Mouse (Mus musculus) myocyte (in vitro differentiated cells): Measurements from ENCODE around the gene Cap2.
A peak's percentile ranks its signal among the peaks of the same experiment; 100 is the strongest.

Source experiments
- CEBPB ChIP-seq: IDR thresholded peaks from 2 replicates; pipeline ENCODE4 v1.6.1; 2011; ENCODE audit warnings: mild to moderate bottlenecking, moderate library complexity; ENCODE audit not compliant: poor library complexity, insufficient read depth, severe bottlenecking
- E2F4 ChIP-seq: IDR thresholded peaks from one replicate; pipeline ENCODE4 v1.6.1; 2011; ENCODE audit warnings: mild to moderate bottlenecking, control low read depth, moderate library complexity; ENCODE audit not compliant: insufficient read depth
- MAX ChIP-seq: IDR thresholded peaks from one replicate; pipeline ENCODE4 v1.6.1; 2011; ENCODE audit warnings: low read depth, mild to moderate bottlenecking, control low read depth
- MYOD1 ChIP-seq, 3 experiments: IDR thresholded peaks; one replicate each; pipeline ENCODE4 v1.6.1; 2011; ENCODE audit warnings: control low read depth in 2 of 3, low read depth in 2 of 3, mild to moderate bottlenecking in 2 of 3, moderate library complexity in 1 of 3; ENCODE audit not compliant: insufficient read length in 2 of 3, control insufficient read depth in 1 of 3
- POLR2A ChIP-seq: IDR thresholded peaks from one replicate; pipeline ENCODE4 v1.6.1; 2011; ENCODE audit warnings: low read depth, mild to moderate bottlenecking, control low read depth, moderate library complexity; ENCODE audit not compliant: insufficient read length
- POLR2AphosphoS2 ChIP-seq: IDR thresholded peaks from one replicate; pipeline ENCODE4 v1.6.1; 2011; ENCODE audit warnings: low read depth, control low read depth; ENCODE audit not compliant: insufficient read length
- REST ChIP-seq: IDR thresholded peaks from one replicate; pipeline ENCODE4 v1.6.1; 2011; ENCODE audit warnings: mild to moderate bottlenecking, control low read depth, moderate library complexity; ENCODE audit not compliant: insufficient read depth, insufficient read length
- TCF12 ChIP-seq: IDR thresholded peaks from one replicate; pipeline ENCODE4 v1.6.1; 2011; ENCODE audit warnings: mild to moderate bottlenecking, control low read depth; ENCODE audit not compliant: poor library complexity, insufficient read depth, severe bottlenecking
- TCF3 ChIP-seq: IDR thresholded peaks from one replicate; pipeline ENCODE4 v1.6.1; 2011; ENCODE audit warnings: low read depth, control low read depth; ENCODE audit not compliant: insufficient read length
- USF1 ChIP-seq: IDR thresholded peaks from one replicate; pipeline ENCODE4 v1.6.1; 2011; ENCODE audit warnings: low read depth, mild to moderate bottlenecking, control low read depth, moderate library complexity

DNA sequence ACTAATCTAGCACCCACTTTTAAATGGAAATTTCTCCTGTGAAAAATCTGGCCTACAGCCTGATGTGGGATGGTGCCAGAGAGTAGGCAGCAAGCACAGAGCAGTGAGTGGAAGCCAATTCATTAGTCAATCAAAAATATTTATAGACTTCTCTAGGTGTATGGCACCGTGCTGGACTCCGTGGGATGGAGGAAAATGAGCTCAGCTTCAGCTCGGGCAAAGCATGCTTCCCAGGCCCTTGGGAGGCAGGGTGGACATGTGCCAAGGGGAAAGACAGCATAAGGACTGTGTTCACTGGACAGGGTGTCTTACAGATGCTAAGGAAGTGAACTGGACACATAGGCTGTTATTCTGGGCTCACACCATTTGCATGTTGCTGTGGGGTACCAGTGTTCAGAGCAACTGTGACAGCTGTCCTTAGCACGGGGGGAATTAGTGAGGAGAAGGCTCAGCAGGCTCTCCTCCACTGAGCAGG is 15.6 kb downstream of the Cap2 start:
- TF ChIP-seq POLR2A, result no peak
- no peak for TF ChIP-seq E2F4
- TF ChIP-seq REST, result no peak
- TF ChIP-seq TCF12, result peak; percentile 35
- TF ChIP-seq MYOD1 (IDR thresholded peaks at IDR 0.05; ENCODE audit: control insufficient read depth in 1 of 3, insufficient read length in 2 of 3, low read depth in 2 of 3), result peak in 2 of 3 experiments; percentile 60 to 81
- TF ChIP-seq USF1, result no peak
- no peak for TF ChIP-seq MAX
- no peak for TF ChIP-seq CEBPB
- TF ChIP-seq TCF3, result no peak
- no peak for TF ChIP-seq POLR2AphosphoS2
